Mouse (Mus musculus): ENCODE results near the gene Krtap19-5.

DNA sequence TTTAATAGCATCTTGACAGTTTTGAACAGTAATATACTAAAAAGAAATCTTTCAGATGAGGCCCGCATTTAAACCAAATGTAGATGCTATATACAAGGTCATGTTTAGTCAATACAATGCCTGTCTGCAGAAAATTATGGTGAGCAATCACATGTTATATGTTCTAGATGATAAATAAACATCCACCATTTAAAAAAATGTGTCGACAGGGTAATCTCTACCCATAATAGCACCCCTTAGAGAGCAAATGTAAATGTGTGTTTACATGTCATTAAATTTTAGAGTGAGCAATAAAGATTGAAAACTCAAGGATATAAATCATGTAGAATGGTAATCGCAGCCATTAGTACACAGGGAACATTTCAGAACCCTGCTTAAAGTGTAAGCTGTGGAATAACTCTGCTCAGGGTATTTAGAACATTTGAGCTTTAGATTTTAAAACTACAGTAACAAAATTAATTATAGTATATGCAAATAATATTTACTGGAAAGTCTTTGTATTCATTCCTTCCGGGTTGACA, 31.3 kb downstream of the Krtap19-5 start:
- TF ChIP-seq USF1 (IDR thresholded peaks at IDR 0.05; ENCODE audit: low read depth) (no peak), MAX (IDR thresholded peaks at IDR 0.05) (no peak), CTCF (IDR thresholded peaks at IDR 0.05; ENCODE audit: control insufficient read depth, insufficient read depth, insufficient read length) (no peak), MYOG (IDR thresholded peaks at IDR 0.05; ENCODE audit: control insufficient read depth, extremely low read depth, insufficient read length) (no peak)
